Mouse (Mus musculus) hindbrain, embryonic 14.5 days (tissue): ENCODE results near the gene Atg7. TPM values are rescaled to one million over a fixed set of nuclear protein-coding genes. Genes with fewer than 3 reads are reported as not detected.

ENCODE experiments used
- ATAC-seq: fragments of 200-750 bp; cut with Nextera tagmentation; 2 replicates; pipeline ENCODE4 v1.8.0; 2017; ENCODE audit warnings: moderate number of reproducible peaks, mild to moderate bottlenecking, moderate TSS enrichment, moderate library complexity; ENCODE audit not compliant: low FRiP score
- DNase-seq: peaks from one replicate; pipeline ENCODE4 v3.0.0-alpha.2; 2015; ENCODE audit warnings: low spot score
- H3K27ac ChIP-seq: fragments of 300-500 bp; sonication (generic); 2 replicates; pipeline ENCODE4 v1.5.1; 2014; ENCODE audit warnings: mild to moderate bottlenecking, moderate library complexity
- H3K27me3 ChIP-seq: fragments of 300-500 bp; sonication (generic); 2 replicates; pipeline ENCODE4 v1.6.1; 2014; ENCODE audit warnings: mild to moderate bottlenecking, low read length, mixed read lengths; ENCODE audit not compliant: control insufficient read depth, insufficient read depth
- H3K36me3 ChIP-seq: fragments of 300-500 bp; sonication (generic); replicated peaks from 2 replicates; pipeline ENCODE4 v1.6.1; 2014; ENCODE audit not compliant: control insufficient read depth, insufficient read depth
- H3K4me1 ChIP-seq: fragments of 300-500 bp; sonication (generic); replicated peaks from 2 replicates; pipeline ENCODE4 v1.6.1; 2014; ENCODE audit warnings: antibody characterized with exemption, low read length, mixed read lengths; ENCODE audit not compliant: control insufficient read depth, insufficient read depth
- H3K4me2 ChIP-seq: fragments of 300-500 bp; sonication (generic); replicated peaks from 2 replicates; pipeline ENCODE4 v1.6.1; 2014; ENCODE audit warnings: mild to moderate bottlenecking, moderate library complexity
- H3K4me3 ChIP-seq: fragments of 300-500 bp; sonication (generic); replicated peaks from 2 replicates; pipeline ENCODE4 v1.5.1; 2014; ENCODE audit warnings: mild to moderate bottlenecking, low read length
- H3K9ac ChIP-seq: fragments of 300-500 bp; sonication (generic); 2 replicates; pipeline ENCODE4 v1.6.1; 2014
- H3K9me3 ChIP-seq: fragments of 300-500 bp; sonication (generic); 2 replicates; pipeline ENCODE4 v1.6.1; 2016; ENCODE audit warnings: low read length; ENCODE audit not compliant: control insufficient read depth
- WGBS: fragments of 180-500 bp; shearing (Covaris S2); extraction: QIAGEN DNeasy Blood & Tissue Kit; methylation state at CpG from one replicate; pipeline ENCODE4 v1.1.7; 2014; 5-methylcytosine and 5-hydroxymethylcytosine counted together
- polyA plus RNA-seq: library from polyadenylated mRNA; unstranded; fragments of >200 nt; fragmentation: Nextera tagmentation; extraction: Ambion mirVana; gene quantifications from 2 replicates; pipeline ENCODE4 v1.2.1, GENCODE M21; 2014

Atg7 gene
- polyA plus RNA-seq, 1 experiment from 2014 or later, result 18.9 TPM

DNA sequence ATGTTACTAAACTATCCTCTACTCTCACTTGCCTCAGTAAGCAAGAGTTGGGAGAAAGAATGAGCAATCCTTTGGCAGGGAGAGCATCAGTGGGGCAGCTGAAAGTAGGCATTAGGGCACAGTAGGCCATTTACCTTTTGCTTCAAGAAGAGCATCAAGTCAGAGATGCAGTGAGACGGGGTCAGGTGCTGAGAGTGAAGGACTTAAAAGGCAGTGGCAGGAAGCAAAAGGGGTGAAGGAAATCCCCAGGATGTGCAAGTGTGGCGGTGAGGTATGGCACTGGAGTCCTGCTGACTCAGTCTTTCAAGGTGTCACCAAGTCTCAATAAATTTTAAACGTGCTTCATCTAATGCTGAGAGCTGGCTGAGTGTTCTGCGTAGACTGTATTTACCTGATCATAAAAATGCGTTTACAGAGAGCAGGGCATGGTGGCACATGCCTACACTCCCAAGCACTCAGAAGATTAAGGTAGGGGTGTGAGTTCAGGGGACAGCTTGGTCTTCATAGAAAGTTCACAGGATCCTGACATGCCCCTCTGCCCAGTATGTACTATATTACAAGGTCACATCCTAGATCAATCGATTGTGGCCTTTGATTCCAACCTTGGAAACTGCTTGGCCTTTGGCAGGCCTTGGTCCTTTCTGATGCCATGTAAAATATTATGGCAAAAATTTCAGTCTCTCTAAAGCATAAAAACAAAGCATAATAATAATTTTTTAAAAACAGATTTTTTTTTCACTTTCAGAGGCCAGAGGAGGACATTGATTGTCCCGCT, 14.1 kb downstream of the Atg7 start:
- Histone ChIP-seq H3K4me1 (no peaks in the 10 kb centered on the region), H3K27me3 (no peaks in the 10 kb centered on the region), H3K27ac (no peak overlapping the region), H3K9me3 (no peaks in the 10 kb centered on the region), H3K4me2 (no peak overlapping the region), H3K36me3 (no peaks in the 10 kb centered on the region), H3K9ac (no peak overlapping the region), H3K4me3 (no peak overlapping the region)
- 94% methylated on average over 7 of the region's 7 CpGs for WGBS
- ATAC-seq (no peak), DNase-seq (no peak)

GRCm38 (mm10) chr6:114657807-114658206, 14.9 kb downstream of the Atg7 start:
- DNase-seq (no peak), ATAC-seq (no peak)
- Histone ChIP-seq H3K27ac (no peak overlapping the region), H3K4me3 (no peak overlapping the region), H3K4me1 (no peaks in the 10 kb centered on the region), H3K9me3 (no peaks in the 10 kb centered on the region), H3K36me3 (no peaks in the 10 kb centered on the region), H3K27me3 (no peaks in the 10 kb centered on the region), H3K4me2 (no peak overlapping the region), H3K9ac (no peak overlapping the region)
- 88% methylated on average over 4 of the region's 4 CpGs for WGBS

- DNase-seq, result no peak
- 76% methylated on average over 4 of the region's 4 CpGs for WGBS
- H3K27ac ChIP-seq, result no peak overlapping the region
Measured at GRCm38 (mm10) chr6:114659278-114659991, 16.5 kb downstream of the Atg7 start.

GRCm38 (mm10) chr6:114659992-114660800, 17.3 kb downstream of the Atg7 start:
- H3K27ac ChIP-seq, result no peak overlapping the region
- DNase-seq, result no peak
- no peak overlapping the region for H3K4me3 ChIP-seq
- H3K4me2 ChIP-seq, result no peak overlapping the region
- no peaks in the 10 kb centered on the region for H3K27me3 ChIP-seq
- no peaks in the 10 kb centered on the region for H3K36me3 ChIP-seq
- ATAC-seq, result no peak
- H3K9me3 ChIP-seq, result no peaks in the 10 kb centered on the region
- H3K4me1 ChIP-seq, result no peaks in the 10 kb centered on the region
- no peak overlapping the region for H3K9ac ChIP-seq
- WGBS, result 65% methylated on average over 5 of the region's 5 CpGs

More at GRCm38 (mm10) chr6:114659278-114659991, 16.5 kb downstream of the Atg7 start:
- H3K4me3 ChIP-seq, result no peak overlapping the region
- no peak overlapping the region for H3K4me2 ChIP-seq
- H3K9me3 ChIP-seq, result no peaks in the 10 kb centered on the region
- H3K9ac ChIP-seq, result no peak overlapping the region
- no peaks in the 10 kb centered on the region for H3K36me3 ChIP-seq
- no peak for ATAC-seq
- H3K27me3 ChIP-seq, result no peaks in the 10 kb centered on the region
- H3K4me1 ChIP-seq, result no peaks in the 10 kb centered on the region

DNA sequence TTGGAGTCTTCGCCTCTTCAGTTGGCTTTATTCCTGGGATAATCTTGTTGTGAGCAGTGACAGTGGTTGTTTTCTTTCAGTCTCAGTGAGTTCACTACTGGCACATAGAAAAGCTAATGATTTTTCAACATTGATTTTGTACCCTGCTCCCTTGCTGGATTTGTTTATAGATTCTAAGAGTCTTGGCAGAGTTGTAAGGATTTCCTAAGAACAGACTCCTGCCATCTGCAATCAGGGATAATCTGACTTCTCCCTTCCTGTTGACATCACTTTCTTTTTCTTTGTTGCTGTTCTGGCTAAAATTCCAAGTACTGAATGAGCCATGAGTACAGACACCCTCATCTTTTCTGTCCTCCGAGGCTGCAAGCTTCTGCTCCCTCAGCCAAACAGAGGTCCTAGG, 20.8 kb downstream of the Atg7 start:
- Histone ChIP-seq H3K36me3 (no peaks in the 10 kb centered on the region), H3K27me3 (no peaks in the 10 kb centered on the region), H3K4me2 (no peak overlapping the region), H3K9ac (no peak overlapping the region), H3K9me3 (no peaks in the 10 kb centered on the region), H3K27ac (no peak overlapping the region), H3K4me1 (no peaks in the 10 kb centered on the region), H3K4me3 (no peak overlapping the region)
- no peak for DNase-seq
- 93% methylated on average over 2 of the region's 2 CpGs for WGBS
- ATAC-seq, result no peak

DNA sequence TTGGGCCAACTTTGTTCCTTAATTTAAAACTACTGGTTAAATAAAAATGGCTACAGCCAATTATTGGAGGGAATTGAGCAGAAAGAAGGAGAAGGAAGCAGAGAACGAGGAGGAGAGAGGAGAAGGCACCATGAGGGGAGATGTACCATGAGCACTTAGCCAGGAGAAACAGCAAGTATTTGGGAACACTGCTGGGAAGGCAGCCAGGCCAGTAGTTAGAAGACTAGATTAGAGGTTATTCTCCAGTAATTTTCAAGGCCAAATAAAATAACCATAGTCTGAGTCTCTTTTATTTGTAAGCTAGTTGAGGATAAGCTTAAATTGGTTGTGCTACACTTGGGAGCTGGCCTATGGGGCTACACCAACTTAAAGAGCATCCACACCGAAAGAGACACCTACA, 21.8 kb downstream of the Atg7 start:
- Histone ChIP-seq H3K9ac (no peak overlapping the region), H3K9me3 (no peaks in the 10 kb centered on the region), H3K36me3 (no peaks in the 10 kb centered on the region), H3K4me3 (no peak overlapping the region), H3K27me3 (no peaks in the 10 kb centered on the region), H3K27ac (no peak overlapping the region), H3K4me2 (no peak overlapping the region), H3K4me1 (no peaks in the 10 kb centered on the region)
- WGBS, result 84% methylated on average over 2 of the region's 2 CpGs
- ATAC-seq (no peak), DNase-seq (no peak)

DNA sequence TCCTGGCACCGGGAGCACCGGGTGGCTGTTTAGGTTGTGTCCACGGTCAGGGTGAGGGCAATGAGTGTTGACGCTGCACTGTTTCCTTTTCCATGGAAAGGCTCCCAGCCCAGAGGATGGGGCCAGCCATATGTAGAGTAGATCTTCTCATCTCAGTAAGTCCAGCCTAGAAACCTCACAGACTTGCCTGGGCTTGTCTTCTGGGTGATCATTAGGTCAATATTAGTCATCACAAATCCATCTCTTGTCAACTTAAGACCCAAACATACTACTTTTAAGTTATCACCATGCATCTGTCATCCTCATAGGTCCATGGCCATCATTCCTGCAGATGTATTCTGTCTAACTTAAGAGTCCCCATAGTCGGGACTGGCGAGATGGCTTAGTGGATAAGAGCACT, 24.6 kb downstream of the Atg7 start:
- DNase-seq (no peak), ATAC-seq (no peak)
- H3K27ac ChIP-seq, result no peak overlapping the region
- no peak overlapping the region for H3K4me2 ChIP-seq
- H3K36me3 ChIP-seq, result no peaks in the 10 kb centered on the region
- 92% methylated on average over 6 of the region's 6 CpGs for WGBS
- no peak overlapping the region for H3K9ac ChIP-seq
- no peaks in the 10 kb centered on the region for H3K27me3 ChIP-seq
- H3K4me1 ChIP-seq, result no peaks in the 10 kb centered on the region
- no peak overlapping the region for H3K4me3 ChIP-seq
- H3K9me3 ChIP-seq, result no peaks in the 10 kb centered on the region

GRCm38 (mm10) chr6:114674771-114675170, 31.9 kb downstream of the Atg7 start:
- no peak overlapping the region for H3K4me2 ChIP-seq
- H3K36me3 ChIP-seq, result peaks cover 14% of the 10 kb centered on the region
- H3K9me3 ChIP-seq, result 0 out of 2 replicates have a peak, but pooled peaks cover 6% of the 10 kb centered on the region
- no peak for DNase-seq
- no peaks in the 10 kb centered on the region for H3K27me3 ChIP-seq
- no peaks in the 10 kb centered on the region for H3K4me1 ChIP-seq
- ATAC-seq, result no peak
- H3K27ac ChIP-seq, result no peak overlapping the region
- no peak overlapping the region for H3K4me3 ChIP-seq
- H3K9ac ChIP-seq, result no peak overlapping the region

GRCm38 (mm10) chr6:114676091-114676490, 33.2 kb downstream of the Atg7 start:
- no peak overlapping the region for H3K27ac ChIP-seq
- H3K4me2 ChIP-seq, result no peak overlapping the region
- no peak overlapping the region for H3K9ac ChIP-seq
- 0 out of 2 replicates have a peak, but pooled peaks cover 6% of the 10 kb centered on the region for H3K9me3 ChIP-seq
- no peaks in the 10 kb centered on the region for H3K27me3 ChIP-seq
- no peak overlapping the region for H3K4me3 ChIP-seq
- H3K4me1 ChIP-seq, result no peaks in the 10 kb centered on the region
- H3K36me3 ChIP-seq, result peaks cover 14% of the 10 kb centered on the region
- 58% methylated on average over 5 of the region's 5 CpGs for WGBS
- no peak for DNase-seq
- no peak for ATAC-seq
